Mouse (Mus musculus): ENCODE results near the gene Ccin. TPM values are rescaled to one million over a fixed set of nuclear protein-coding genes. Genes with fewer than 3 reads are reported as not detected.

Ccin gene
- total RNA-seq, 1 experiment from 2014 or later: 1.6 TPM

DNA sequence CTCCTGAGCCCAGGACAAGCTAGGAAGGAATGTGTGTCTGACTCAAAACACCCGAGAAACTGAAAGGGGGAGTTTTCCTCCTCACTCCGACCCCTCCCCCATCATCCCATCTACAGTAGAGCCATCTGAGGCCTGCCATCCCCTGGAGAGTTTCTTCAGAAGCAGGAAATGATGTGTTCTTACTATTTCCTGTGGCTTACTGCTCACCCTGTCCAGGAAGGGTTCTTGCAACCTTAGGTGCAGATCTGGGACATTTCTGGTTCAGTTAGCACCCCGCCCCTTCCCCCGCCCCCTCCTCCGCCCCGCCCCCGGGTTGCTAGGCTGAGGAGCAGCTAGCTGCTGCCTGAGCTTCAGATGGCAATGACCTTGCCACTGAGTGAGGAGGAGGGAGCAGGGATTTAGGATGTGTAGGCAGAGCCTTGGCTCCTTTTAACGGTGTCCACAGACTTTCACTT is 11.1 kb upstream of the Ccin start:
- ATAC-seq (ENCODE audit: extremely low read depth, insufficient number of reproducible peaks, low FRiP score, poor library complexity, severe bottlenecking): peak; percentile 70

DNA sequence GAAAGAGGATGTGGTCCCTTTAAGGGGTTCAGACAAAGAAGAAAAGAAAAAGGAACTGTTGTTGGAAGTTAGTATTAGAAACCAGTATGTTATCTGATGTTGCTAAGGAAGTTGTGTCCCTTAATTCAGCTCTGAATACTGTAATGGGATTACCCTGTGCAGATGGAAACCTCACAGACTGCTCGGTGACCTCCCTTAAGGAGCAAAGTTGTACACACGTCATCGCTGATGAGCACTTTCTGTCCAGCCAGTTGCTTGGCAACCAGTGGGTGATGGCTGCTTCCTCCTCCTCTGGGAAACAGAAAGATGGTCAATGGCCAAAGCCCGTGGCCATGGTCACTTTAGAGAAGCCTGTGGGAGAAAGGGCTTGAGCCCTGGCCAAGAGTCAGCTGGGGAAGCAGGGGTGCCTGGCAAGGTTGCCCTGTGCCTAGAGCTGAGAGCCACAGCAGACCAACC is 9.7 kb upstream of the Ccin start:
- peak; percentile 82 for ATAC-seq (ENCODE audit: extremely low read depth, insufficient number of reproducible peaks, low FRiP score, poor library complexity, severe bottlenecking)

DNA sequence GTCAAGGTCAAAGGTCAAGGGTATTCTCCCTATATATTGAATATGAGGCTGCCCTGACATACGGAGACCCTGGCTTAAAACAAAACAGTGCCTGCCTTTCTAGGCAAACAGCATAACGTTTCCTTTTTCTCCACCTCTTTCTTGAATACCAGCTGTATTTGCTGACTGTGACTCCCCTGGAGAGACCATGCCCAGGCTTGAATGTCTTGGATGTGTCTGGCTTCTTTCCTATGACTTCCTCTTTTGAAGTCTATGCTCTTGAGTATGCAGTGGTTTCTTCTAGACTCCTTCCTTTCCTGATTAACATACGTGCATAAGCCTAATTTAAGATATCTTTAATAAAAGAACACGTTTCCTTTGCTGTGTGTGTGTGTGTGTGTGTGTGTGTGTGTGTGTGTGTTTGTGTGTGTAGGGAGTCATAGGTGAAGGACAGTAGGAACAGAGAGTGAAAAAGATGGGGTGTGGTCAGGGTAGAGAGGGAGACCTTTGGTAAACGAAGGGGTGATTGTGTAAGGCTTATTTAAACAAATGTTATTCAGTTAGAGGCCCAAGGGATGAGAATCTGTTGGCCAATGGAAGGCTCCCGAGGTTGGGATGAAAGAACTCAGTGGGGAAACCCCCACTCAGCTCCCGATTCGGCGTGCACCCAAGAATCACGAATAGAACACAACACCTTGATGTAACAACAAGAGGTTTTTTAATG is 8.2 kb upstream of the Ccin start:
- ATAC-seq (ENCODE audit: extremely low read depth, insufficient number of reproducible peaks, low FRiP score, poor library complexity, severe bottlenecking): no peak

GRCm38 (mm10) chr4:43976223-43976740 is 7.0 kb upstream of the Ccin start:
- no peak for ATAC-seq (ENCODE audit: extremely low read depth, insufficient number of reproducible peaks, low FRiP score, poor library complexity, severe bottlenecking)

DNA sequence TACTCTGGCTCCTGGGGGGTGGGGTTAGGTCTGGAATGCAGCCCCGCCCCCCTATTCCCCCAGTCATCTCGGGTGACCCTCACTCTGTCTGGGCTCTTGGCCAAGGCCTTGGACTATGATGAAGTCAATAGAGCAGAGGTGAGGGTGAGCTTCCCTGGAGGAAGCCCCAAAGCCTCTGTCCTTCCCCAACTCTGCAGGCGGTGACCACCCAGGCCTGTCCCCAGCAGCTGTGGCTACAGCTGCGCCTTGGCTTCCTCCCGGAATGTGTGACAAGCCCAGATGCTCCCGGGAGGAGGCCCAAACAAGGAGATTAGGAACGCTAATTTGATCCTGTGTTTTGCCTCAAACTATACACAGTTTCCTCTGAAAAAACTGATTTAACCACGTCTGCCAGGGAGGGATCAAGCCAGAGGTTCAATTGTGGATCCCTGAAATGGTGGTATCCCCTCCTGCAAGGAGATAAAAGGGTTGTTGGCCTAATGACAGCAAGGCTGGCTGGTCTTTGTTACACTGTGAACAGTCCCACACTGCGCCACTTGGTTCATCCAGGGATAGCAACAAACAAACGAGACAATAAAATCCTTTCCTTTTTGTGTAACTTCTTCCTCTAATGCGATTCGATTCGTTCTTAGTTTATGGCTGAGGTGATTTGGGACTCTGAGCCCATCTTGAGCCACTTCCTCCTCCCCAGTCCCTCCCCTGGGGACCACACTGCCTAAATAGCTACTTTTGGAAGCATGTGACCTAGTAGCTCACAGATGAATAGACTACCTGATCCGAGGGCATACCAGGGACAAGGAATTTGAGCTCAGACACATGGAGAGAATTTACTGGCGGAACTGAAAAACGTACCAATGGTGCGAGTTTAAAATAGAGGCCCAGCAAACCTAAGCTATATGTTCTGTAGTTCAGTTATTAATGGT is 4.5 kb upstream of the Ccin start:
- ATAC-seq (ENCODE audit: extremely low read depth, insufficient number of reproducible peaks, low FRiP score, poor library complexity, severe bottlenecking): no peak

GRCm38 (mm10) chr4:43979746-43980145 is 3.5 kb upstream of the Ccin start:
- no peak for ATAC-seq (ENCODE audit: extremely low read depth, insufficient number of reproducible peaks, low FRiP score, poor library complexity, severe bottlenecking)

GRCm38 (mm10) chr4:43980236-43980635 is 3.0 kb upstream of the Ccin start:
- ATAC-seq (ENCODE audit: extremely low read depth, insufficient number of reproducible peaks, low FRiP score, poor library complexity, severe bottlenecking): no peak

DNA sequence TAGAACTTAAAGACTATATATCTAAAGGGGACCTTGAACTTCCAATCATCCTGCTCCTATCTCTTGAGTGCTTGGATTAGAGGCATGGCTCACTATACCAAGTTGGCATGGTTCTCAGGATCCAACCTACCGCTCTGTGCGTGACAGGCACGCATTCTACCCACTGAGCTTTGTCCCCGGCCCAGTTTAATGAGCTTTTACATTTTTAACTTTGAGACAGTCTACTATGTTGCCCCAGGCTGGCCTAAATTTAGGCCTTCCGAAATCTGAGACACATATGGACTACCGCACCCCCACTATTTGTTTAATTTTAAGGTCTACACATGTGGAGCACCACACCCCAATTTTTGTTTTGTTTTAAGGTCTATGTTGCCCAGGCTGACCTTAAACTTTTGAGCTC is 2.4 kb upstream of the Ccin start:
- no peak for ATAC-seq (ENCODE audit: extremely low read depth, insufficient number of reproducible peaks, low FRiP score, poor library complexity, severe bottlenecking)

- ATAC-seq (ENCODE audit: extremely low read depth, insufficient number of reproducible peaks, low FRiP score, poor library complexity, severe bottlenecking): no peak
Observed at GRCm38 (mm10) chr4:43981251-43981650, 2.0 kb upstream of the Ccin start.

- ATAC-seq (ENCODE audit: extremely low read depth, insufficient number of reproducible peaks, low FRiP score, poor library complexity, severe bottlenecking): peak; percentile 88
Observed at GRCm38 (mm10) chr4:43982053-43982732, 1.1 kb upstream of the Ccin start.

DNA sequence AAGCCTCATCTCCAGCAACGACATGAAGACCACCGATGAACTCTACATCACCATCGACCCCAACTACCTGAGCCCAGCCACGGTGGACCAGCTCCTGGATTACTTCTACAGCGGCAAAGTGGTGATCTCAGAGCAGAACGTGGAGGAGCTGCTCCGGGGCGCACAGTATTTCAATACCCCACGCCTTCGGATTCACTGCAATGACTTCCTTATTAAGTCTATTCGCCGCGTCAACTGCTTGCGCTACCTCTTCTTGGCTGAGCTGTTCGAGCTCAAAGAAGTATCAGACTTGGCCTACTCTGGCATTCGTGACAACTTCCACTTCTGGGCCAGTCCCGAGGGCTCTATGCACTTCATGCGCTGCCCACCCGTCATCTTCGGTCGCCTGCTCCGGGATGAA is 473 bp downstream of the Ccin start:
- ATAC-seq (ENCODE audit: extremely low read depth, insufficient number of reproducible peaks, low FRiP score, poor library complexity, severe bottlenecking): no peak

DNA sequence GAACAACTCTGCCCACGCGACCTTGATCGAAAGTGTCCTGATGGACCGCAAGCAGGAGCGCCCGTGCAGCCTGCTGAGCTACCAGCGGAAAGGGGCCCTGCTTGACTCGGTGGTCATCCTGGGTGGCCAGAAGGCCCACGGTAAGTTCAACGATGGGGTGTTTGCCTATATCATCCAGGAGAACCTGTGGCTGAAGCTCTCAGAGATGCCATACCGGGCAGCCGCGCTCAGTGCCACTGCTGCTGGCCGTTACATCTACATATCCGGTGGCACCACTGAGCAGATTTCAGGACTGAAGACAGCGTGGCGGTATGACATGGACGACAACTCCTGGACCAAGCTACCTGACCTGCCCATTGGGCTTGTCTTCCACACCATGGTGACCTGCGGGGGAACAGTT is 1.0 kb downstream of the Ccin start:
- no peak for ATAC-seq (ENCODE audit: extremely low read depth, insufficient number of reproducible peaks, low FRiP score, poor library complexity, severe bottlenecking)

DNA sequence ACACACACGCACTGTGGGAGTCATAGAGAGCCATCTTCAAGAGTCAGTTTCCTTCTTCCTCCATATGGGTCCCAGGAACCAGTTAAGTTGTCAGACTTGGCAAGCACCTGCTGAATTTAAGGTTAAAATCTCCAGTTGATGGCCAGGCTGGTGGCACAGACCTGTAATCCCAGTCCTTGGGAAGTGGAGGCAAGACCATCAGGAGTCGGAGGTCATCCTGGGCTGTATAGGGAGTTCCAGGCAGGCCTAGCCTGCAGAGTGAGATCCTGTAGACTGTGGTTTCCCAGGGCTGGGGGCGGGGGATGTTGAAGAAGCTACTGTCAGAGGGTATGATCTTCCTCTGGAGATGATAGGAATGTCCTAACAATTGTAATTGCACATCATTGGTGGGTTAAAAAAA is 5.7 kb downstream of the Ccin start:
- ATAC-seq (ENCODE audit: extremely low read depth, insufficient number of reproducible peaks, low FRiP score, poor library complexity, severe bottlenecking): no peak

GRCm38 (mm10) chr4:43993072-43993471 is 9.8 kb downstream of the Ccin start:
- ATAC-seq (ENCODE audit: extremely low read depth, insufficient number of reproducible peaks, low FRiP score, poor library complexity, severe bottlenecking): no peak

DNA sequence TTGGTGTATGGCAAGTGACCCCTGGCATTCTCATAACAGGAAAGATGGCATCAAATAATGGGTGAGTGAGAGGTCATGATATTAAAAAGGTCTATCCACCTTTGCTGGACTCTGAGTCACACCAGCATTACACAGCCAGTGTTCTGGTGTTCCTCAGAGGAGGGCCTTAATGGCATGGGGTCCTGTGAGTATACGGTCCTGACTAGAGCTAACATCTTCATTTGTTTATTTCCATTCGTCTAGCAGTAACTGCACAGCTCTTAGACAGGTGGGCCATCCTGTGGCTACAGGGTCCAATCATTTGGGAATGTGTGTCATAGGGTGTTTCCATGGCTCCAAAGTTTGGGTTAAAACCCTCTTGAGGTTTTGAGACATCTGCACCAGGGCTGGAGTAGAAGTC is 11.1 kb downstream of the Ccin start:
- no peak for ATAC-seq (ENCODE audit: extremely low read depth, insufficient number of reproducible peaks, low FRiP score, poor library complexity, severe bottlenecking)

DNA sequence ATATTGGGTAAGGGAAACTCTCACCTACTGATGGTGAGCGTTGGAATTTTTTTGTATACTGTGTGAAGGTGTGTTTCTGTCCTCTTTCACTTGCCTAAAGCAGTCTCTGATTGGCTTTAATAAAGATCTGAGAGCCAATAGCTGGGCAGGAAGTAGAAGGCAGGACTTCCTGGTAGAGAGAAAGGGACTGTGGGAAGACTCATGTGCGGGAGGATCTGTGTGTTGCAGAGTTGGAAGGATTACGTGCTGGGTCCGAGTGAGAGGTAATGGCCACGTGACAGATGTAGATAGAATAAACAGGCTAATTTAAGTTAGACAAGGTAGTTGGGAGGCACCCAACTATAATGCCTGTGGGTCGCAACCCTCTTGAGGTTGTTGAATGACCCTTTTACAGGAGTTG is 20.3 kb downstream of the Ccin start:
- ATAC-seq (ENCODE audit: extremely low read depth, insufficient number of reproducible peaks, low FRiP score, poor library complexity, severe bottlenecking): no peak

GRCm38 (mm10) chr4:44004126-44004525 is 20.8 kb downstream of the Ccin start, which contains the start of gene Clta:
Gene Clta (plus strand): TSS chr4:44004452.
- no peak for ATAC-seq (ENCODE audit: extremely low read depth, insufficient number of reproducible peaks, low FRiP score, poor library complexity, severe bottlenecking)

- no peak for ATAC-seq (ENCODE audit: extremely low read depth, insufficient number of reproducible peaks, low FRiP score, poor library complexity, severe bottlenecking)
Observed at GRCm38 (mm10) chr4:44004623-44005409, 21.5 kb downstream of the Ccin start.

- no peak for ATAC-seq (ENCODE audit: extremely low read depth, insufficient number of reproducible peaks, low FRiP score, poor library complexity, severe bottlenecking)
Observed at GRCm38 (mm10) chr4:44010176-44010575, 26.9 kb downstream of the Ccin start.

All from neutrophil, adult 5-6 weeks (primary cell).